Mouse (Mus musculus) C2C12 (cell line): ENCODE data around the gene Ripor2.

Experiments
- CEBPB ChIP-seq: IDR thresholded peaks from one replicate; pipeline ENCODE4 v1.6.1; 2011; ENCODE audit warnings: low read depth, mild to moderate bottlenecking, control low read depth, moderate library complexity
- CTCF ChIP-seq: IDR thresholded peaks from one replicate; pipeline ENCODE4 v1.5.1; 2011; ENCODE audit not compliant: control insufficient read depth, insufficient read depth, insufficient read length
- FOSL1 ChIP-seq: IDR thresholded peaks from one replicate; pipeline ENCODE4 v1.8.0; 2011; ENCODE audit warnings: mild to moderate bottlenecking, low read length; ENCODE audit not compliant: poor library complexity, insufficient read depth, severe bottlenecking
- MAX ChIP-seq: IDR thresholded peaks from one replicate; pipeline ENCODE4 v1.6.1; 2011; ENCODE audit warnings: mild to moderate bottlenecking, control low read depth
- MYOD1 ChIP-seq: IDR thresholded peaks from one replicate; pipeline ENCODE4 v1.6.1; 2011; ENCODE audit warnings: low read depth; ENCODE audit not compliant: control insufficient read depth, insufficient read length
- MYOG ChIP-seq: IDR thresholded peaks from one replicate; pipeline ENCODE4 v1.6.1; 2011; ENCODE audit not compliant: control insufficient read depth, insufficient read length; ENCODE audit errors: extremely low read depth
- USF1 ChIP-seq: IDR thresholded peaks from one replicate; pipeline ENCODE4 v1.6.1; 2011; ENCODE audit warnings: low read depth, mild to moderate bottlenecking, control low read depth, moderate library complexity

GRCm38 (mm10) chr13:24632988-24633577 lies 51.1 kb downstream of the Ripor2 start:
- TF ChIP-seq CTCF (no peak), USF1 (no peak), MAX (no peak), CEBPB (no peak), MYOD1 (no peak), MYOG (no peak), FOSL1 (no peak)
